Mouse (Mus musculus) CH12.LX (cell line): ENCODE data around the gene Rab3b.

Experiments
- CTCF ChIP-seq, 2 experiments: IDR thresholded peaks in 1 of 2; conservative IDR thresholded peaks in 1 of 2; 2 replicates each; pipeline ENCODE4 v1.5.1; 2011 to 2012; ENCODE audit warnings: low read depth in 2 of 2, low read length in 2 of 2, improper control_type of control experiment in 1 of 2, inconsistent platforms in 1 of 2, mild to moderate bottlenecking in 1 of 2, moderate library complexity in 1 of 2
- EP300 ChIP-seq: IDR thresholded peaks from 2 replicates; pipeline ENCODE4 v1.6.1; 2011; ENCODE audit warnings: low read length, improper control_type of control experiment
- IRF4 ChIP-seq: IDR thresholded peaks from 2 replicates; pipeline ENCODE4 v1.6.1; 2014; ENCODE audit warnings: low read depth, mild to moderate bottlenecking, inconsistent platforms, low read length, improper control_type of control experiment
- ZC3H11A ChIP-seq: IDR thresholded peaks from 2 replicates; pipeline ENCODE4 v1.6.1; 2012; ENCODE audit warnings: low read depth, mild to moderate bottlenecking, inconsistent platforms, low read length, improper control_type of control experiment

DNA sequence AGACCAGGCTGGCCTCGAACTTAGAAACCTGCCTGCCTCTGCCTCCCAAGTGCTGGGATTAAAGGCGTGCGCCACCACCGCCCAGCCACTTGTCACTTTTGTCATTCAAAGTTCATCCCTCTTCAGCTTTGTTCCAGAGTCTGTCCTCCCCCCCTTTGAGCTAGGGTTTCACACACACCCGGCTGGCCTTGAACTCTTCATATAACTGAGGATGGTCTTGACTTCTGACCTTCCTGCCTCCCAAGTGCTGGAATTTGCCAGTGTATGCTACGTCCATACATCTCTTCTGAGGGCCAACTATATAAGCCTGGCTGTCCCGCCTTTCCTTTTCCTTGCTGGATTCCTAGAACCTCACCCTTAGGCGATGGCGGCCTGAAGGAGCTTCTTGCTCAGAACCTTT, 24.0 kb downstream of the Rab3b start:
- TF ChIP-seq CTCF (conservative IDR thresholded peaks at IDR 0.05 in 1 of 2, IDR thresholded peaks at IDR 0.05 in 1 of 2; ENCODE audit: low read depth in 2 of 2, low read length in 2 of 2) (no peak), ZC3H11A (no peak), EP300 (no peak), IRF4 (no peak)
